Mouse (Mus musculus) MEL (cell line): ENCODE results near the gene Acd. TPM values are rescaled to one million over a fixed set of nuclear protein-coding genes. Genes with fewer than 3 reads are reported as not detected.

Experiments
- DNase-seq: peaks from one replicate; pipeline ENCODE4 v3.0.0; 2011; ENCODE audit warnings: low read depth, low spot score
- H3K27ac ChIP-seq: 2 replicates; pipeline ENCODE4 v1.5.1; 2012; ENCODE audit warnings: low read depth, mild to moderate bottlenecking, control low read depth, low read length, moderate library complexity; ENCODE audit not compliant: control insufficient read depth
- H3K27me3 ChIP-seq, 2 experiments: fragments of 150-350 bp in 1 of 2; sonication (generic) in 1 of 2; 2 replicates each; pipeline ENCODE4 v1.6.1; 2012; ENCODE audit warnings: low read length in 2 of 2, mild to moderate bottlenecking in 2 of 2, improper control_type of control experiment in 1 of 2, moderate library complexity in 1 of 2; ENCODE audit not compliant: insufficient read depth in 2 of 2, control insufficient read depth in 1 of 2
- H3K36me3 ChIP-seq, 2 experiments: 2 replicates each; pipeline ENCODE4 v1.6.1; 2012 to 2014; ENCODE audit warnings: low read length in 2 of 2, improper control_type of control experiment in 1 of 2, inconsistent platforms in 1 of 2, mild to moderate bottlenecking in 1 of 2; ENCODE audit not compliant: insufficient read depth in 2 of 2, control insufficient read depth in 1 of 2
- H3K4me1 ChIP-seq, 2 experiments: fragments of 150-350 bp in 1 of 2; sonication (generic) in 1 of 2; 2 replicates each; pipeline ENCODE4 v1.6.1; 2012; ENCODE audit warnings: low read length in 2 of 2, improper control_type of control experiment in 1 of 2, mild to moderate bottlenecking in 1 of 2; ENCODE audit not compliant: insufficient read depth in 2 of 2, control insufficient read depth in 1 of 2
- H3K4me3 ChIP-seq, 2 experiments: fragments of 150-350 bp in 1 of 2; sonication (generic) in 1 of 2; 2 replicates each; pipeline ENCODE4 v1.5.1; 2012; ENCODE audit warnings: low read depth in 2 of 2, low read length in 2 of 2, mild to moderate bottlenecking in 2 of 2, moderate library complexity in 2 of 2, control low read depth in 1 of 2, improper control_type of control experiment in 1 of 2; ENCODE audit not compliant: control insufficient read depth in 1 of 2, insufficient read depth in 1 of 2
- H3K79me2 ChIP-seq: 2 replicates; pipeline ENCODE4 v1.6.1; 2012; ENCODE audit warnings: mild to moderate bottlenecking, low read length, moderate library complexity; ENCODE audit not compliant: control insufficient read depth, poor library complexity, insufficient read depth
- H3K9ac ChIP-seq: 2 replicates; pipeline ENCODE4 v1.6.1; 2012; ENCODE audit warnings: low read depth, mild to moderate bottlenecking, control low read depth, low read length, moderate library complexity; ENCODE audit not compliant: control insufficient read depth, poor library complexity, severe bottlenecking
- H3K9me3 ChIP-seq: fragments of 150-350 bp; sonication (generic); replicated peaks from 2 replicates; pipeline ENCODE4 v1.6.1; 2012; ENCODE audit warnings: mild to moderate bottlenecking, low read length, improper control_type of control experiment, moderate library complexity; ENCODE audit not compliant: insufficient read depth
- CTCF ChIP-seq, 3 experiments: IDR thresholded peaks in 2 of 3; conservative IDR thresholded peaks in 1 of 3; 2 replicates each; pipeline ENCODE4 v1.5.1; 2011 to 2012; ENCODE audit warnings: low read length in 3 of 3, low read depth in 2 of 3, mild to moderate bottlenecking in 2 of 3, improper control_type of control experiment in 1 of 3, inconsistent platforms in 1 of 3, mixed read lengths in 1 of 3, moderate library complexity in 1 of 3; ENCODE audit not compliant: control insufficient read depth in 1 of 3, insufficient read depth in 1 of 3, poor library complexity in 1 of 3, severe bottlenecking in 1 of 3
- E2F4 ChIP-seq: IDR thresholded peaks from 2 replicates; pipeline ENCODE4 v1.6.1; 2011; ENCODE audit warnings: low read depth, low read length, improper control_type of control experiment, borderline replicate concordance
- EP300 ChIP-seq, 2 experiments: IDR thresholded peaks; 2 replicates each; pipeline ENCODE4 v1.6.1; 2011; ENCODE audit warnings: improper control_type of control experiment in 2 of 2, low read length in 2 of 2, low read depth in 1 of 2, mild to moderate bottlenecking in 1 of 2
- GATA1 ChIP-seq: IDR thresholded peaks from 2 replicates; pipeline ENCODE4 v1.6.1; 2011; ENCODE audit warnings: low read depth, low read length, improper control_type of control experiment
- KAT2A ChIP-seq: conservative IDR thresholded peaks from 2 replicates; pipeline ENCODE4 v1.6.1; 2012; ENCODE audit warnings: low read depth, low read length, improper control_type of control experiment, inconsistent platforms
- MAX ChIP-seq: IDR thresholded peaks from 2 replicates; pipeline ENCODE4 v1.6.1; 2011; ENCODE audit warnings: low read length, improper control_type of control experiment
- MAZ ChIP-seq: IDR thresholded peaks from 2 replicates; pipeline ENCODE4 v1.6.1; 2012; ENCODE audit warnings: low read depth, mild to moderate bottlenecking, inconsistent platforms, low read length, improper control_type of control experiment
- MEF2A ChIP-seq: IDR thresholded peaks from 2 replicates; pipeline ENCODE4 v1.6.1; 2014; ENCODE audit warnings: low read depth, mild to moderate bottlenecking, inconsistent platforms, low read length, improper control_type of control experiment; ENCODE audit not compliant: poor library complexity, insufficient replicate concordance, severe bottlenecking; ENCODE audit errors: extremely low read depth
- NELFE ChIP-seq: IDR thresholded peaks from 2 replicates; pipeline ENCODE4 v1.6.1; 2011; ENCODE audit warnings: low read depth, low read length, improper control_type of control experiment
- NRF1 ChIP-seq: IDR thresholded peaks from 2 replicates; pipeline ENCODE4 v1.6.1; 2014; ENCODE audit warnings: low read depth, mild to moderate bottlenecking, inconsistent platforms, low read length, improper control_type of control experiment, moderate library complexity; ENCODE audit not compliant: poor library complexity, insufficient read depth, severe bottlenecking
- POLR2AphosphoS5 ChIP-seq: IDR thresholded peaks from 2 replicates; pipeline ENCODE4 v1.6.1; 2012; ENCODE audit warnings: low read depth, borderline replicate concordance, mild to moderate bottlenecking, inconsistent platforms, low read length, moderate library complexity, mixed read lengths
- RAD21 ChIP-seq: IDR thresholded peaks from 2 replicates; pipeline ENCODE4 v1.6.1; 2011; ENCODE audit warnings: mild to moderate bottlenecking, low read depth, low read length, improper control_type of control experiment
- RCOR1 ChIP-seq: IDR thresholded peaks from 2 replicates; pipeline ENCODE4 v1.6.1; 2012; ENCODE audit warnings: low read depth, mild to moderate bottlenecking, inconsistent platforms, low read length, improper control_type of control experiment
- SIN3A ChIP-seq: IDR thresholded peaks from 2 replicates; pipeline ENCODE4 v1.6.1; 2012; ENCODE audit warnings: low read length, improper control_type of control experiment, inconsistent platforms
- SMC3 ChIP-seq: IDR thresholded peaks from 2 replicates; pipeline ENCODE4 v1.6.1; 2011; ENCODE audit warnings: low read depth, low read length, improper control_type of control experiment
- UBTF ChIP-seq: IDR thresholded peaks from 2 replicates; pipeline ENCODE4 v1.6.1; 2012; ENCODE audit warnings: low read depth, mild to moderate bottlenecking, inconsistent platforms, low read length, improper control_type of control experiment, moderate library complexity, borderline replicate concordance; ENCODE audit not compliant: insufficient read depth
- USF1 ChIP-seq: IDR thresholded peaks from 2 replicates; pipeline ENCODE4 v1.6.1; 2014; ENCODE audit warnings: low read depth, mild to moderate bottlenecking, inconsistent platforms, low read length, improper control_type of control experiment, moderate library complexity
- polyA plus RNA-seq, 2 experiments: library from polyadenylated mRNA; stranded (reverse) in 1 of 2; unstranded in 1 of 2; fragments of >175 nt in 1 of 2; fragments of >200 nt in 1 of 2; gene quantifications; 2 replicates each; pipeline versions ENCODE4 v1.2.1 to v1.2.4; 2012; ENCODE audit warnings: low replicate concordance in 2 of 2, low read depth in 1 of 2; ENCODE audit not compliant: insufficient read length in 2 of 2, insufficient read depth in 1 of 2, missing spikeins in 1 of 2
- total RNA-seq: library from RNA; depleted of rRNA; stranded (reverse); fragments of 300-350 nt; gene quantifications from 2 replicates; pipeline ENCODE4 v1.2.3, GENCODE M21; 2012

Acd gene
- total and polyA plus RNA-seq, 3 experiments = 7.5 to 53.9 TPM; not detected in 1

- no peaks in the 10 kb centered on the region for H3K4me1 ChIP-seq
- peaks cover 0 to 5% of the 10 kb centered on the region in 2 experiments; a peak in 2 of 4 replicates for H3K36me3 ChIP-seq
- H3K9me3 ChIP-seq = no peaks in the 10 kb centered on the region
Observed at GRCm38 (mm10) chr8:105685325-105685724, 15.6 kb downstream of the Acd start.

DNA sequence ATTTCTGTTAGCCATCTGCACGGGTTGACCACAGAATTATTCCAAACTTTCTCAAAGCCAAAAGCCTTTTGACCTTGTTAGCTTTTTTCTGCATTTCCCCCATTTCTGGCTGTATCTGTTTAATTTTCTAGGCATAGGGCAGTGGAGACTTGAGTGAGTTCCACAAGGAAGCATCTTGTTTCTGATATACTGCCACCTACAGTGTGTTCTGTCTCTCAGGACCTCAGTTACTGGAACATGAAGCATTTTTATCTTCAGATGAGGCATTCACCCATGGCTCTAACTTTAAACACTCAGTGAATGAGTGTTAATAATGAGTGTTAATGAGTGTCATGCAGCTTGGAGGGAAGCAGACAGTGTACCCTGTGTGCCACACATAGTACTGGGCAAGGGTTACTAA lies 23.0 kb downstream of the Acd start:
- DNase-seq = no peak
- peaks cover 0 to 57% of the 10 kb centered on the region in 2 experiments; a peak in 2 of 4 replicates for H3K36me3 ChIP-seq
- TF ChIP-seq EP300 (IDR thresholded peaks at IDR 0.05; ENCODE audit: low read depth in 1 of 2, low read length in 2 of 2) (no peak), USF1 (no peak), CTCF (IDR thresholded peaks at IDR 0.05 in 2 of 3, conservative IDR thresholded peaks at IDR 0.05 in 1 of 3; ENCODE audit: control insufficient read depth in 1 of 3, insufficient read depth in 1 of 3, low read depth in 2 of 3, low read length in 3 of 3, poor library complexity in 1 of 3, severe bottlenecking in 1 of 3) (peak in 2 of 3 experiments; percentile 7 to 25; a peak in 2 of 6 replicates), NRF1 (no peak), E2F4 (no peak), KAT2A (no peak), MEF2A (no peak), SMC3 (peak; percentile 28)
- TF ChIP-seq, all 39 proteins: peak for 2
- no peak overlapping the region for H3K9ac ChIP-seq
- no peak overlapping the region for H3K4me3 ChIP-seq
- H3K27me3 ChIP-seq = no peaks in the 10 kb centered on the region
- H3K9me3 ChIP-seq = no peaks in the 10 kb centered on the region
- no peak overlapping the region for H3K27ac ChIP-seq
- H3K4me1 ChIP-seq = no peaks in the 10 kb centered on the region
- no peaks in the 10 kb centered on the region for H3K79me2 ChIP-seq

More at GRCm38 (mm10) chr8:105685325-105685724, 15.6 kb downstream of the Acd start:
- no peak for TF ChIP-seq MEF2A
- no peak for TF ChIP-seq SIN3A
- no peak for TF ChIP-seq MAZ
- no peak for TF ChIP-seq UBTF
- TF ChIP-seq GATA1 = no peak
- no peak for TF ChIP-seq POLR2AphosphoS5
- TF ChIP-seq MAX = no peak
- no peak for TF ChIP-seq NELFE
- TF ChIP-seq RCOR1 = no peak
- no peak for TF ChIP-seq RAD21
- Histone ChIP-seq H3K9ac (no peak overlapping the region), H3K27me3 (no peaks in the 10 kb centered on the region), H3K4me3 (no peak overlapping the region), H3K27ac (no peak overlapping the region), H3K79me2 (no peaks in the 10 kb centered on the region)
- DNase-seq = no peak
